Mouse (Mus musculus) kidney, postnatal 10 days (tissue): ENCODE data around the gene Iffo2.

Experiments used
- DNase-seq: peaks from one replicate; pipeline ENCODE4 v3.0.0; 2021; ENCODE audit warnings: mixed read lengths

The Iffo2 gene

DNA sequence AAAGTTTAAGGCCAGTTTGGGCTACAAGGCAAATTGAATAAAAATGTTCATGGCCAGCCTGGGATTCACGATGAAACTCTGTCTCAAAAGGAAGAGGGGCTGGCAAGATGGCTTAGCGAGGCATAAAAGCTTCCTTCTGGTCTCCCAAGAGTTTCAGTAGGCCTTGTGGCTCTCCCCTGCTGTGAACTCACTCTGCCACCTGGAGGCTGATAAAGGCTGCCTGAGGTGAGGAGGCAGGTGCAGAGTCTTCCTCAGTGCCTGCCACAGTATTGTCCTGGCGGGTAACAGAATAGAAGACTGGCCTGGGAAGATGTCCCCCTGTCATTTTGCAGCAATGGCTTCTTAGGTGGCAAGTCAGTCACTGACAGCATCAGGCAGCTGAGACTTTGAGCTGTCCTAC lies 52.6 kb downstream of the Iffo2 start:
- DNase-seq: peak; percentile 22

DNA sequence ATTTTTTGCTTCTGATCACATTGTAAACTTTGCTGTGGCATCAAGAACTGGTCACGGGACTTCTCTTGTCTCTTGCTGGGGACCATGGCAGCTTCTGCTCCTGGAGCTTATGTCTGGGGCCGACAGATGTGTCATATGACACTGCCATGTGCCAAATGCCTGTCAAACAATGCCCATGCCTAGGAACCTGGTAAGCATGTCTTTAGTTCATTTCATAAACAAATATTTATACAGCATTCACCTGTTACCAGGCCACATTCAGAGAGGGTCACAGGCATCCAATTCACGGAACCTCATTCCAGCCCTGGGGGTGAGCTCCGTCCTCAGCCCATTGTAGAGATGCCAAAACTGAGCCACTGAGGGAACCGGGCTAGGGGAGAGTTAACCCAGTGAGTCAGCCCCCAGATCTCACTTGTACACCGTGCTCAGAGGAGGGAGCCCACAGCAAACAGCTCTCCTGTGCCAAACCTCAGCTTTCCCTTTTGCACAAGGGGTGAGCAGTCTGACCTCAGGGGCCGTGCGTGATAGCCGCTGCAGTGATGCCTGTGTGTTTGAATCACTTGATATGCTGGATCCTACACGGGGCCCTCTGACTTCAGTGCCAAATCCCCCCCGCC lies 53.4 kb downstream of the Iffo2 start:
- DNase-seq: no peak

- peak; percentile 58 for DNase-seq
These were observed 54.4 kb downstream of the Iffo2 start for GRCm38 (mm10) chr4:139584704-139585103.

- DNase-seq: no peak
These were observed 55.4 kb downstream of the Iffo2 start for GRCm38 (mm10) chr4:139585713-139586112.

DNA sequence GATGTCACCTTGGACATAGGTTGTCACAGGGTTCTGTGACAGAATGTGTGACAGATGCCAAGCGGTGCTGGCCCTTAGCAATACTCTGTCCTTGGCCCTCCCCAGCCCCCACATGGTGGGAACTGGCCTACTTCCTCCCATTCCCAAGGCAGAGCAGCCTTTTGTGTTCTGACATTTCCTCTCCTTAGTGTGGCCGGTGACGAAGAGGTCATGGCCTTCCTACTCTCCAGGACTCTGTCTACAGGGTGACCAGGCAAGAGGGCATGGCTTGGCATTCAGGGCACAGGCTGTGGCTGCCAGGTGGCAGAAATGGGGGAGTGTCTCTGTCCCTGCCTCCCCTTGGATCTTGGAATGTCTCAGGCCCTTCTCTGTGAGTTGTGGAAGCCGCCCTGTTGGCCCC lies 57.0 kb downstream of the Iffo2 start:
- peak; percentile 65 for DNase-seq

GRCm38 (mm10) chr4:139587773-139588172 lies 57.4 kb downstream of the Iffo2 start:
- DNase-seq: peak; percentile 36

GRCm38 (mm10) chr4:139589351-139590027 lies 59.1 kb downstream of the Iffo2 start:
- no peak for DNase-seq

DNA sequence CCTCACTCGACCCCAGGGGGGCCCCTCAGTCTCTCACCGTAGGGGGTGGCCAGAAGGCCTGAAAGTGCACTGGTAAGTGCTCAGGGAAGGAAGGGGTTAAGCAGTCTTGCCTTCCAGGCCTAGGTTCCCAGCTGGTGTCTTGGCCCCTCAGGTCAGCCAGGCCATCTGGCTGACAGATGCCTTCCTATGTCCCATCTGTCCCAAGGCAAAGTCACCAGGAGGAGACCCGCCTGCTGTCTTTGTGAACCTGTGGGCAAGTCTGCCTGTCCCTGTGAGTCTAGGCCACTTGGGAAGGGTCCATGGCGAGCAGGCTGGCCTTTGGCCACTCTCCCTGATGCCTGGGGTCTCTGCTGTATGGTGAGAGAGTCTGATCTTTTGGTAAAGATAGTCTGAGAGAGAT lies 60.1 kb downstream of the Iffo2 start:
- peak; percentile 33 for DNase-seq

DNA sequence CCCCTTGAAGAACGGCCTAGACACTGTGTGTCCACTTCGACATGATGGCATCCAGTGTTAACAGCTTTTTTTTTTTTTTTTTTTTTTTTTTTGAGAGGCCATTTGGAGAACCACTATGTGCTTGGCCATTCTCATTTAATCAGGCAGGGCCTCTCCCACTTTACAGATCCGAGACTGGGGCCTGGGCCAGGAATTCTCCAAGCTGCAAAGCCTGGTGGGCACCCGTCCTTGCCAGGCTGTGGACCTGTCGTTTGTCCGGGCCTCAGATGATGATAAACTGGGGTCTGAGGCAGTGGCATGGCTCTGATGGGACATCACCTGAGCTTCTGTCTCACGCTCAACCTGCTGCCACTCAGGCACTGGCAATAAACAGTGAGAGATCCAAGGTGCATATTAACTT lies 62.5 kb downstream of the Iffo2 start:
- no peak for DNase-seq

- DNase-seq: no peak
These were observed 63.0 kb downstream of the Iffo2 start for GRCm38 (mm10) chr4:139593383-139593782.

DNA sequence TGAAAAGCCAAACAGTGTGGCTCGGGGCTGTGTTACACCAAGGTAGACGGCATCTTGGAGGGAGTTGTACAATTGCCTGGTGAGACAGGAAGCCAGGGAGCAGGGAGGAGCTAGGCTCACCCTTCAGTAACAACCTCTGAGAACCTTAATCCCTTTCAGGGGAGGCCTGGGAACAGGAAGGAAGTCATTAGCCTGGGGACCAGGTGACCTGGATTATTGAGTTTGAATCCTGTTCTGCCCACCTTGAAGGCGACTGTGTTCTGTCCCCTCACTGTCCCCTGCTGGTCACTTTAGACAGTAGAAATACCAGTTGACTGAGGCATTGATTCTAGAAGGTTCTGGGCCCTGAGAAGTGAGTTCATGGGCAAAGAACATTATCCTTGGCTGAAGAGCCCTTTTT lies 63.7 kb downstream of the Iffo2 start:
- DNase-seq: no peak

GRCm38 (mm10) chr4:139596715-139597114 lies 66.4 kb downstream of the Iffo2 start:
- DNase-seq: no peak

DNA sequence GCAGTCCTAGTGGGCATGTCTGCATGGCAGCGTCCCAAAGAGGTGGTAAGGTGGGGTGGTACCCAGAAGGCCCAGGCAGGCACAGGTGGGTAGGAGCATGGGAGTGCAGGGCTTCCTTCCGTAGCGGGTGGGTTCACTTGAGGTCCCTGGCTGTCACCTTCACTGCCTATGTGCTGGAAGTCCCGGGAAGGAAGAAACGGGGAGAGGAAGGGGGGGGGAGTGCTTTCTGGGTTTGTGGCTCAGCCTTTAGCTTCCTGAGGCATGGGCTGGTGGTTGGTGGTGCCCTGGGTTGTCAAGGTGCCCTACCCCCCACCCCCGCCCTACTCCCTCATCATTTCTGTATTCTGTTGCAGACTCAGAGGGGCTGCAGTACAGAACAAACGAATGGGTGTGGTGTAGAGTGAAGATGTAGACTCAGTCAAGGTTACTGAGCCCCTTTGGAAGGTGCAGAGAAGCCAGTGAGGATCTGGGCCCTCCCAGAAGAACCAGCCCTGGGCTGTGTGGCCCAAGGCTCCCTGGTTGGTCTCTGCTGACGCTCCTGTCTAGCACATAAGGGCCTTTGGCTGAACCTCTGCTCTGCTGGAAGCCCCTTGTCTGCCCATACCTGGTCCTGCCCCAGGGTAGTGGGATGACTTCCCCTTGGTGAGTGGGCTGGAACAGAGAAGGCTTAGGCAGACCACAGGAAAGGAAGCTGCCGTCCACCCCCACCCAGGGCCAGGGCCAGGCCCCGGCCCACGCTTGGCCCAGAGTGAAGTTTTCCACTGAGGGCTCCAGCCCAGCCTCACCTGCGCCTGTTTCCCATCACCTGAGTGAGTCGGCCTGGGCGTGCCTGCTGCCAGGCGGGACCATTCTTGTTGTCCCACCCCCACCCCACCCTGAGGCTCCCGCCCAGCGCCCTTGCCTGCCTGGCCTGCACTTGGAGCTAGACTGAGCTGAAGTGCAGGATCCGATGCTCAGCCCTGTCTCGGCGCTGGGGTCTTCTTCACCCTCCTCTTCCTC lies 67.2 kb downstream of the Iffo2 start:
- DNase-seq: peak; percentile 54

GRCm38 (mm10) chr4:139598356-139598755 lies 68.0 kb downstream of the Iffo2 start:
- DNase-seq: no peak

- peak; percentile 98 for DNase-seq
These were observed 68.7 kb downstream of the Iffo2 start for GRCm38 (mm10) chr4:139598950-139599518.

DNA sequence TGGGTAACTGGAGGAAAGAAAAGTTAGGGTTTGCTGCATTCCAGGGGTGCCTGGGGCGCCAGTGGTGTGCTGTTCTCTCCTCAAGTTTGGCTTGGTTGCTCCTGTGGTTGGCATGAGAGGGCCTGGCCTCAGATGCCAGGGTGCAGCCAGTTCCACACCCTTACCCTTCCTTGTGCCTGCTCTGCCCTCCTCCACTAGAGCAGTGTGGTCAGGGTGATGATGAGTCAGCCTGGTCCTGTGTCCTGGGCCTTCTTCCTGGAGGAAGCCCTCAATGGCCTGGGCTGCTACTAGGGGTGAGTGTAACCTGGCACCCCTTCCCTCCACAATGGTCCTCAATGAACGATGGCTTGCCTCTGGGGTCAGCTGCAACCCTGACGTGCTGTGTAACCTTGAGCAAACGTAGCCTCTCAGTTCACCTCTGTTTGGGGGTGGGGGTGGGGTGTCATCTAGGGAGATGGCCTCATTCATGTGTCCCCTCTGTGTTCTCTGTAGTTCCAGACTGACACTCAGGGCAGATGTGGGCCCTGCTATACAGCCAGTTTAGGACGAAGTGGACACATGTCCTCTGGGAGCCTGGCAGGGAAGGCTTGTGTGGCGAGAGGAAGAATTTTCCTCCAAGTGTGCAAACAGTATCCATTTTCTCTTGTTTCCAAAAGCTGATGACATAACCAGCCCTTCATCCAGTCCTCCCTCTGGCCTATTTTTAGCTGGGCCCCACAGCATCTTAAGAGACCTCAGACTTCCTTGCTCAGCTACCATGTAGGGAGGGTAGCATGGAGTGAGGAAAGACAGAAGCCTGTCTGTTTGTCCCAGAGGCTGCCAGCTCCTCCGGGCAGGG lies 71.4 kb downstream of the Iffo2 start:
- DNase-seq: no peak

- peak; percentile 78 for DNase-seq
These were observed 72.3 kb downstream of the Iffo2 start, which contains the start of gene Gm21969 for GRCm38 (mm10) chr4:139602357-139603244. Gm21969 (plus strand) TSS chr4:139603186.

DNA sequence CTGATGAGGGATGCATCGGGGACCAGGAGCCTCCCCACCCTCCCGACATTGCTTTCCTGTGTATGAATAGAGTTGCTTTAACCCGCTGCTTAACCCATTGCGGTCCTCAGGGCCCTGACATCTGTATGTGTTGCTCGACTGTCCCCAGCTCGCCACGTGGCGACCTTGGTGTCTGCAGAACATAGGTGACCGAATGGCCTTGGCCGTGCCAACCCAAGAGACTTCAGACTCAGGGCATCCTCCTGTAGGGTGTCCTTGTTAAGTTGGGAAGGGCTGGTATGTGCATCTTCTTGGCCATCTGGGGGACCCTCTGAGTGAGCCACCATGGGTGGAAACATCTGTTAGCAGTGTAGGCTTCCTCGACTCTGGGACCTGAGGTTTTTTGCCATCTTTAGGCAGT lies 74.9 kb downstream of the Iffo2 start:
- DNase-seq: no peak

DNA sequence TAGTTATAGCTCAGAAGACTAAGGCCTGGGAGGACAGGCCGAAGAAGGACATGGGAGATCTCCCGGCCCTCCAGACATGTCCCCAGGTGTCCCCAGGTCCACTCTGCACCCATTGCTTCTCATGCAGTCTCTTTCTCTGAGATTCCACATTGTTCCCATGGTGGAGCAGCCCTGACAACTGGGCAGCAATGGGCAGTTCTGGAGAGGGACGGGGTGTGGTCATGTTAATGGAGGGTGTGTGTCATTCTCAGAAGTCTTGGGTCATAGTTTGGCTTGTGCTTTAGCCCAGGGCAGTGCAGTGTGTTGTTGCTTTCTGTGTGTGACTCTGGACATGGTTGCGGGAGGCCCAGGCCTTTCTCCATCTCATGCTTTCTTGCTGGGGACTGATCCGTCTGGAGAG lies 76.4 kb downstream of the Iffo2 start:
- DNase-seq: no peak

DNA sequence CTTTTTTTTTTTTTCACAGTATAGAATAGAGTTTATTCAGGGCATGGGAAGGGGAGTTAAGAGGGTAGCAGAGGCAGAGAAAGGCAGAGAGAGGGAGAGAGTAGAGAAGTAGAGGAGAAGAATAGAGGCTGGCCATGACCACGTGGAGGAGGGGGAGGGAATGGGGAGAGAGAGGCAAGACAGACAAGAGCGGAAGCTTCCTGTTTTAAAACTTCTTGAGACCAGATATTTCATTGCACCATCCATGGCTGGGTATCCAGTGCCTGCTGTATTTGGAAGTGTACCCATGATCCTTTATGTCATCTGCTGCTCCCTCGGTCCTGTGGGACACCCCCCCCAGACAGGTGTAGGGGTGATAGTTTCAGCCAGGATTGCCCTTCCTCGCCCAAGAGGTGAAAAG lies 78.6 kb downstream of the Iffo2 start:
- DNase-seq: no peak

- DNase-seq: no peak
These were observed 80.6 kb downstream of the Iffo2 start for GRCm38 (mm10) chr4:139610954-139611353.
